ENCODE assay signal across 9 mouse cellular contexts in the genomic region with DNA sequence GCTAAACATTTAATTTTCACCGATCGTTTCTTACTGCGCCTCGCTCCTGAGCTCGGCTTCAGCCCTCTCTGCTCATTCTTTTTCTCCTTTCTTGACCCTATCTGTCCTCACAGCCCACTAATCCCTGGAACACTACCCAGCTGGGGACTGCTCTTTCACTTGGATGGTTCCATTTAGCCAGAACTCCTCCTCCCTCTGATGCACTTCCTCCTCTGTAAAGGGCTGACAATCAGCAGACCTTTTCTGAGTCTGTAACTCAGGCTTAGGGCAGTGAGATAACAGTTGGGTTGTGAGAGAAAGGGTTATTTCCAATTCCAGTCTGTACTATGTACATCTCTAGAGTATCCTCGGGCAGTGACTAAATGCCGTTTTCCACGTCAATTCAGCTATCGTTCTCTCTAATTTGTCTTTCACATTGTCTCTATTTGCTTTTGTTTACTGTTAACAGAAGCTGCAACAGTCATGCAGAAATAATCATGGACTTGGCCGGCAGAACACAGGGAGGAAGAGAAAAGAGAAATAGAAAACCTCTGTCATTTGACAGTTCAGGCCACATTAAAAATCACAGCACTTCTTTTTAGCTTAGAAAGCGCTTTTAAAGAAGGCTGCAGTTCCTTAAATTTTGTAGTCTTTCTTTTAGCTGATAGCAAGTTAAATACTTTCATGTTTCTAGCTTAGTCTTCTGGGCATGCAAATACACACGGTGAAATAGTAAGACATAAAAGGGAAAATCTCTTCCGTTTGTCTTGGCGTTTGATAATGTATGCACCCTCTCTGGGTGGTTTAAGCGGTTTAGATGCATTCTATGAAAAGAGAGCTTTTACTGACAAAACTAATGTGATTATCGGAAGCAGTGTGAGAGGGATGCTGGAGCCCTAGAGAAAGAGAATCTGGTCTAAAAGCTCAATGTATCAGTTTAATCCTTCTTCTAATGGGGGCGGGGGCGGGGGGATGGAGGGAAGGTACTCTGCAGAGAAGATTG.
DNase-seq lines count a peak whose midpoint lies in the region; ATAC-seq lines count a peak whose summit lies in the region.
"Had no signal": no experiment of that assay in that cellular context is flagged by ENCODE, and none has a peak within 500 bp of the region (broad histone marks: within the 10 kb centered on the region; RNA-seq: fewer than 3 reads in every experiment).

No protein-coding gene starts in this region.

- ATAC-seq in heart, embryonic 16.5 days (replicated peaks; ENCODE audit: extremely low read depth, insufficient read depth, low FRiP score) = peak; percentile 67; the same call in 1 of the 2 replicates
- ATAC-seq in midbrain, embryonic 16.5 days = peak; percentile 93

- no peaks in the 10 kb centered on the region for H3K27me3 ChIP-seq in heart, embryonic 16.5 days (ENCODE audit: control insufficient read depth, insufficient read depth, low read length)
- no peaks in the 10 kb centered on the region for H3K27me3 ChIP-seq in midbrain, embryonic 16.5 days (ENCODE audit: control insufficient read depth, insufficient read depth, low read depth, low read length)

- H3K9me3 ChIP-seq in heart, embryonic 16.5 days (replicated peaks; ENCODE audit: control insufficient read depth, low read length) = no peaks in the 10 kb centered on the region
- no peaks in the 10 kb centered on the region for H3K9me3 ChIP-seq in midbrain, embryonic 16.5 days (replicated peaks; ENCODE audit: control insufficient read depth, low read length, poor library complexity, severe bottlenecking)
- H3K9me3 ChIP-seq: G1E had no signal

- H3K27ac ChIP-seq in heart, embryonic 16.5 days (ENCODE audit: low read length) = peak overlapping the region; percentile 64; the same call in 1 of the 2 replicates
- H3K27ac ChIP-seq in midbrain, embryonic 16.5 days (ENCODE audit: low read length) = peak overlapping the region; percentile 66

- H3K4me1 ChIP-seq in heart, embryonic 16.5 days (ENCODE audit: control insufficient read depth, insufficient read depth, low read length) = no peaks in the 10 kb centered on the region
- H3K4me1 ChIP-seq in midbrain, embryonic 16.5 days (ENCODE audit: control insufficient read depth, insufficient read depth, low read length) = peaks cover 6% of the 10 kb centered on the region; the same call in 1 of the 2 replicates

- no peaks in the 10 kb centered on the region for H3K36me3 ChIP-seq in heart, embryonic 16.5 days (ENCODE audit: control insufficient read depth, insufficient read depth)
- no peaks in the 10 kb centered on the region for H3K36me3 ChIP-seq in midbrain, embryonic 16.5 days (ENCODE audit: control insufficient read depth, insufficient read depth, low read length)
- H3K36me3 ChIP-seq: G1E had no signal

- no peak overlapping the region; the same call in 1 of the 2 replicates for H3K4me3 ChIP-seq in heart, embryonic 16.5 days (ENCODE audit: low read length)
- peak overlapping the region; percentile 26 for H3K4me3 ChIP-seq in midbrain, embryonic 16.5 days (ENCODE audit: low read depth, low read length)

- intact Hi-C loops in left cerebral cortex, postnatal 14 days (cut with DNase I) = no loop called here
- intact Hi-C loops in left cerebral cortex, postnatal 36 days (cut with DNase I) = no loop called here

- 43% methylated on average over 18 of the region's 18 CpGs for WGBS in heart, embryonic 16.5 days
- 5% methylated on average over 18 of the region's 18 CpGs for WGBS in midbrain, embryonic 16.5 days

- H3K4me2 ChIP-seq in heart, embryonic 16.5 days (ENCODE audit: low read depth, low read length) = peak overlapping the region; percentile 41
- peak overlapping the region; percentile 54 for H3K4me2 ChIP-seq in midbrain, embryonic 16.5 days (ENCODE audit: low read length)

- DNase-seq in left cerebral cortex, postnatal 14 days (ENCODE audit: low spot score in 2 of 2) = peak; percentile 15 to 23
- DNase-seq in left cerebral cortex, postnatal 36 days (ENCODE audit: low spot score in 2 of 2) = no peak
- peak; percentile 79 for DNase-seq in embryo, embryonic 10 days (ENCODE audit: low spot score)
- no peak for DNase-seq in spleen, postnatal 4 days (ENCODE audit: low spot score in 2 of 2)
- no peak for DNase-seq in natural killer cell, adult 2 months (ENCODE audit: low spot score in 2 of 2)
- no peak for DNase-seq in thymus, postnatal 14 days

- no peak overlapping the region for H3K9ac ChIP-seq in heart, embryonic 16.5 days (ENCODE audit: low read length)
- peak overlapping the region; percentile 42; the same call in 1 of the 2 replicates for H3K9ac ChIP-seq in midbrain, embryonic 16.5 days (ENCODE audit: low read depth, low read length)

Comparison
In these comparisons a context has a peak if more than half of its experiments do, and no peak if none do; other contexts are left out.
1. DNase-seq: peak in left cerebral cortex, postnatal 14 days (2 of 2) and embryo, embryonic 10 days (single experiment); none in left cerebral cortex, postnatal 36 days (0 of 2), spleen, postnatal 4 days (0 of 2), natural killer cell, adult 2 months (0 of 2) and thymus, postnatal 14 days (single experiment).